Mouse (Mus musculus): ENCODE data around the gene Lhx2. TPM values are rescaled to one million over a fixed set of nuclear protein-coding genes. Genes with fewer than 3 reads are reported as not detected.

Gene Lhx2
- under 1 TPM in 1 of 2 experiments, not detected in 1; 0.44 TPM for total RNA-seq (2023)

GRCm38 (mm10) chr2:38338990-38339909, at the start of gene Lhx2:
Lhx2 (plus strand) TSS chr2:38339281.

Other genes starting within 250 kb of the Lhx2 start
- gene Dennd1a, start 51.9 kb upstream of the Lhx2 start, total RNA-seq (2023), result 10 to 100 TPM; 38.4 to 44.6 TPM
- gene Nek6, start 172.4 kb downstream of the Lhx2 start, total RNA-seq (2023), result 10 to 100 TPM; 29.4 to 31.4 TPM

Measured in neutrophil, adult 59 days (primary cell).